Mouse (Mus musculus) adrenal gland, postnatal 14 days (tissue): ENCODE results near the gene Cd79a. TPM values are rescaled to one million over a fixed set of nuclear protein-coding genes. Genes with fewer than 3 reads are reported as not detected.

Source experiments
- DNase-seq: peaks from one replicate; pipeline ENCODE4 v3.0.0; 2021; ENCODE audit warnings: mixed read lengths
- total RNA-seq: library from RNA; stranded (reverse); gene quantifications from 2 replicates; pipeline ENCODE4 v1.2.3, GENCODE M21; 2021

The Cd79a gene
- total RNA-seq, 1 experiment from 2014 or later, result 6.0 TPM

DNA sequence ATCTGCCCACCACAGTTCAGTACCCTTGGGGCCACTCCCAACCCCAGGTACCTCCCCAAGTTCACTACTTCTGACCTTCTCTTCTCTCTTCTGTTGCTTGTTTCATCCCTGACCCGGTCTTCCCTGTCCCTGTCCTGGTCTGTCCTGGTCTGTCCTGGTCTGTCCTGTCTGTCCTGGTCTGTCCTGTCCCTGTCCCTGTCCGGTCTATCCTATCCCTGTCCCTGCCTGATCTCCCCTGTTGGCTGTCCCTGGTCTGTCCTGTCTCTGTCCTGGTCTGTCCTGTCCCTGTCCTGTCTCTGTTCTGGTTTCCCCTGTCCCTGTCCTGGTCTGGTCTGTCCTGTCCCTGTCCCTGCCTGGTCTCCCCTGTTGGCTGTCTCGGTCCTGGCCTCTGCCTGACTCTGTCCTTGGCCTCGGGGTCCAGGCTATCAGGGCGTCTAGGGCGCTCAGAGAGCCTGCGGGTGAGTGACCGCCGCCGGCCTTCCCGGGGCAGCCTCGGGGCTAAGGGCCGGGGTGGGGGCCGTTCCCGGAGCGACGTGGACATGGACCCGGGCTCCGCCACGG is 21.7 kb downstream of the Cd79a start:
- DNase-seq, result peak; percentile 41

DNA sequence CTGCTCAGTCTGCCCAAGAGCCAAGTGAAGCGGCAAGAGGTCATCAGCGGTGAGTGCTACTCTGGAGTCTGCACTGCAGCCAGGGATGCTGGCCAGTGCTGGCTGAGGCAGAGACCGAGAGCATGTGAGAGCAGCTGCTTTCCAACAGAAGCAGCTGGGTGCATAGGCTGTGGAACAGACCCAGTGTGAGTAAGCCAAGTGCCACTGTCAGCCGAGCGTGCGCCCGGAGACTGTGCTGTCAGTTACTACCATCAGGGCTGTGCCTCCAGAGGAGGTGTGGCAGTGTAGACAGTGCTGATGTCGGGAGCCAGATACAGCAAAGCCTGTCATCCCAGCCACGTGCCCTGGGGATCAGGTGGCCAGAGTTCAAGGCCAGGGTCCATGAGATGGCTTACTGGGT is 22.5 kb downstream of the Cd79a start:
- DNase-seq, result no peak

DNA sequence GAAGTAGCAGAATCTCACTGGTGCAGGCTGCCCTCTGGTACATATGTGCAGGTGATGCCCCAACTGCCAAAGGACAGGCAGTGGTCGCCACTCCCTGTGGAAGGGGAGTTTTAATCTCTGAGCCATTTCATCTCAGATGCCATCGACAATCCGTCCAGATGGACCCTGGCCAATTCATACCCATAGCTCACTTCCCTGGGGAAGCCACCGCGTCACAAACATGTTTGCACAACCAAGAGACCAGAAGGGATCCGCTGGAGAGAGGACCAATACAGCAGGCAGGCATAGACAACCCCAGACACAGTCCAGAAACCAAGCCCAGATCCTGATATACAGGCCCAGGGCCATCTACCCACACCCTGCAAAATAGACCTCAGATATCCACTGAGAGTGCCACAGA is 33.3 kb downstream of the Cd79a start:
- DNase-seq, result no peak

DNA sequence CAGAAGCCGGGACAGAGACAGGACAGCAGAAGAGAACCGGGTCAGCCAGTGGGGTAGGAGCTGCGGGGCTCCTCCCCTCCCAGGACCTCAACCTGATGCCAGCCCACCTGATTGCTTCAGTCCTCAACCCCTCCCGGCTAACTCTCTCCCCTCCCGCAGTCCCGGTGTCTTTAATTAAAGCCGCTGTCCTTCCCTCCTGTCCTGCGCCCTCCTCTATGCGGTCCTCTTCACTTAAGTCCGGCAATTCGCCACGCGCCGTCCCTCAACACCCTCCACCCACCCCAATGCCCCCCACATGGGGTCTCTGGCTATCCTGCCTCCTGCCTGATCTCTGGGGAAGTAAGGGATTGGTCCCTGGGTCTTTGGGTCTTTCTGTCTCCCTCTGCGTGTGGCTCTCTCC is 34.5 kb downstream of the Cd79a start:
- no peak for DNase-seq

DNA sequence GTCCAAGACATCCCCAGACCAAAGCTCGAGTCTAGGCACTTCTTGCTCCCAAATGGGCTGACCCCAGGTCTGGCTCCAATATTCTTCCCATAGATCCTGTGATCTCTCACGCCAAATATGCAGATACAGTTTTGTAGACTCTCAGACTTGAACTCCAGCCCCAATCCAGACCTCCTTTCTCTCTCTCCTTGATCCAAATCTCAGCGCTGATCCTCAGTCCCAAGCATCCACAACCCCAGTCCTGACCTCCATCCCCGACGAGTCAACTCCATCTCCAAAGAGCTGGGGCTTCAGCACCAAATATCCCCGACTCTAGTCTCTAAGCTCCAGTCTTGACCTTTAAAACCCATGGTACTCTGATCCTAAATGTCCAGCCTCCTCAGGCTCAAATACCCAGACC is 46.5 kb downstream of the Cd79a start:
- no peak for DNase-seq

DNA sequence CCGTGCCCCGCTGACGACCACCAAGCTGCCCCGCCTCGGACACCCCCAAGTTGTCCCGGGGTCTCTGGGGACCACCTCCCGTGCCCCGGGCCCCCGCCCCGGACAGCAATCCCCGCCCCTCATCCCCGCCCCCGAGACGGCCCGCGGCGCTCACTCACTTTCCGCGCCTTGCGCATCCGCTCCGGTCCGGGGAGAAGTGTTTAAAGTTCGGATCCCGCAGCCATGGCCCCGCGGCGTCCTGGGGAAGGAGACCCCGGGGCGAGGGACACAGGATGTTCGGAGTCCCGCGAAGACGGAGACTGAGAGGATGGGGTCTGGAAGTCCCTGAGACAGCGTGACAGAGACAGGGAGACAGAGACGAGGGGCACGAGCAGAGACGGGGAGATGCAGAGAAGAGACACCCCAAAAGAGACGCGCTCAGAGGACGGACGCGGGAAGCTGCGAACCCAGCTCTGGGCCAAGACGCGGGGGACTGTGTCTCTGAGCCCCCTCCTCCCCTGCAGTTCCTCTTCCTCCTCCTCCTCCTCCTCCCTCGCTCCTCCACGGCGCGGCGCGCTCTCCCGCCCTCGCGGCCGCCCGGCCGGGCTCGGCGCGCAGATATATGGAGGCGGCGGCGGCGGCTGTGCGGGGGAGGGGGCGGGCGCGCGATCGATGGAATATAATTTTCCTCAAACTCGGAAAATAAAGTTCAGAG is 47.2 kb downstream of the Cd79a start, which contains the start of gene Gm4881:
Gene Gm4881, minus strand, starts transcription at position 238 of the 694 bp plus-strand sequence.
- no peak for DNase-seq

DNA sequence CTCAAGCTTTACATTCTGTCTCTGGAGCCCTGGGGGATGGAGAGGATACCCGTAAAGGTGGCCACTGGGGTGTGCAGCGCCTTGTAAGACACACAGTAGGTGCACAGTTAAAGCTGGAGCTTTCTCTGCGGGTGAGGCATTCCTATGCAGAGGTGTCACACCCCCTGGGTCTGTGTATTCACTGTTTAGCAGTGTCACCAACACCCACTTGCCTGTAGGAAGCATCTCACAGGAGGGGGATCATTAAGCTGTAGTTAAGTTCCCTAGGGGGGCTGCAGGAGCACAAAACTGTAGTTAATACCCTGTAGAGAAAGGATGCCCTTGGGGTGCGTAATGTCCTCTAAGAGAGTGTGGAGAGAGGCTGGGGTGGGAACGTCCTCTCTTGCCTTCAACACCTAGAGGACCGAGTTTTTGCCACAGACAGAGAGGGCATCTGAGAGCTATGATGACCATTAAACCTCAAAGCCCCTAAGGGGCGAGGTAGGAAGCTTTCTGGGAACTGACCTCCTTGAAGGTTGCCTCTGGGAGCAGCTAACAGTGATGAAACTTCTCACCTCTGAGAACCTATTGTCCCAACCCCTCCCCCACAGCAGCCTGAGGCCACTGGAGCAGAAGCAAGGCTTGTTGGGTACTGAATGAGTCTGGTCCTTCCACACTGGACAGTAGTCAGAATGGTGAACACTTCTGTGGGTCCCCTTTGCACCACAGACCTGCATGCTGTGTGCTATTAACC is 50.3 kb downstream of the Cd79a start:
- no peak for DNase-seq

DNA sequence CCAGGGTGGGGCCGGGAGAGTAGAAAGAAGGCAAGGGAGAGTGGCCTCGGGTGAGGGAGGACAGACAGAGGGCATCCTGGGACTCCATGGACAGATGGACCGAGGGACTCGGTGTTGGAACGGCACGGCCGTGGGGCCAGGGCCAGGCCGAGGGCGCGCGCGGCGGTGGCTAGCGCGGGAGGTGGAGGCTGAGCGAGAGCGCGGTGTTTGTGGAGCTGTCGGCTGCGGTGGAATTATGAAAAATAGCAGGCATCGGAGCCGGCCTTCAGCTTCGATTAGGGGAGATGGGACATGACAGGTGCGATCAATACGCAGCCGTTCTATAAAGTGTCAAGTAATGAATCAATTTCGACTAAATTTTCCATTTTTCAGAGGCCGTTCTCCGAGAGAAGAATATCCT is 51.6 kb downstream of the Cd79a start:
- DNase-seq, result no peak

DNA sequence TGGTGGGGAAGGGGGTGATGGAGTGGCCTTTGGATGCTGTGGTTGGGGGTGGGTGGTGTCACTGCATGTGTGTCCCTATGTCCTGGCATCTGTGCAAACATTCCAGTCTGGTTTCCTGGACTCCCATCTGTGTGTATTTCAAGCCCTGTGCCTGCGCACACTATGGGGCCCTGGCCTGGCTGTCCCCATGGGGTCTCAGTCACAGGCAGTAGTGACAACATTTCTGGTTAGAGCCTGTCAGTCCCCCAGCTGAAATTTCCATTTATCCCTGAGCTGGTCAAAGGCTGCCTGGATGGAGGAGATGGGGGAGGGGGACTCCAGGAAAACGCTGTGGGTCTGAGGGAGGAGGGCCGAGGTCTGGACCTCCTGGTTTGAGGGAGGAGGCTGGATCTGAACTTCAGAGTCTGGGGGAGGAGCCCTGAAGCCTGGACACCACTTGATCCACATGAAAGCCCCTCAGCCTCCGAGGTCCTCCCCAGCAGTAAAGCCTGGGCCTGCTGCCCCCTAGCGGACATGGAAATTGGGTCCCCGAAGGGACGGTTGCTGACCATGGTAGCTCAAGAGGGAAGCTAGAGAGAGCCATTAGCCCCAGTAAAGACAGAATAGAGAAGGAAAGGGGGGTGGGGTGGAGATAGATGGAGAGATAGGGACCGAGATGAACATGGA is 52.9 kb downstream of the Cd79a start:
- peak; percentile 89 for DNase-seq

Other genes with a start within 250 kb of the Cd79a start
- gene Tex101, start 220.7 kb upstream of the Cd79a start, total RNA-seq, result not detected in 2 replicates
- gene BC049730, start 188.1 kb upstream of the Cd79a start, total RNA-seq, result not detected in 2 replicates
- not detected in 2 replicates for gene Gm4763, start 170.5 kb upstream of the Cd79a start, total RNA-seq
- gene Cd177, start 137.1 kb upstream of the Cd79a start, total RNA-seq, result 0.49 and 0.63 TPM in 2 replicates
- gene Ceacam10, start 120.2 kb upstream of the Cd79a start, total RNA-seq, result 0.93 TPM in 1 of 2 replicates, not detected in the other
- 1.4 TPM in 1 of 2 replicates, not detected in the other for gene Gm9844, start 35.2 kb upstream of the Cd79a start, total RNA-seq
- not detected in 2 replicates for gene Lypd4, start 27.4 kb upstream of the Cd79a start, total RNA-seq
- gene Dmrtc2, start 27.3 kb upstream of the Cd79a start, total RNA-seq, result not detected in 2 replicates
- gene Rps19, start 13.0 kb upstream of the Cd79a start, total RNA-seq, result 750 and 933 TPM in 2 replicates
- 94.9 and 164 TPM in 2 replicates for gene Arhgef1, start 5.5 kb downstream of the Cd79a start, total RNA-seq
- gene Gm4881, start 47.1 kb downstream of the Cd79a start, total RNA-seq, result not detected in 2 replicates
- gene Rabac1, start 75.4 kb downstream of the Cd79a start, total RNA-seq, result 212 and 238 TPM in 2 replicates
- 35.6 and 39.8 TPM in 2 replicates for gene Atp1a3, start 108.6 kb downstream of the Cd79a start, total RNA-seq
- 18.6 and 21.3 TPM in 2 replicates for gene Grik5, start 175.0 kb downstream of the Cd79a start, total RNA-seq
- gene Zfp574, start 175.2 kb downstream of the Cd79a start, total RNA-seq, result 18.8 and 19.2 TPM in 2 replicates